Mouse (Mus musculus) testis, adult 2 months (tissue): Measurements from ENCODE around the gene Cdc42ep5.
"Not testable (repeated sequence)": the region's sequence is repeated elsewhere in the genome, so short reads cannot be mapped to it uniquely, and the experiment has no call there.

Experiments used
- CTCF ChIP-seq: fragments of 200-500 bp; IDR thresholded peaks from 2 replicates; pipeline ENCODE4 v1.5.1; 2012; ENCODE audit warnings: low read depth, mild to moderate bottlenecking, inconsistent platforms, low read length, moderate library complexity; ENCODE audit not compliant: control insufficient read depth, insufficient read depth, insufficient replicate concordance
- POLR2A ChIP-seq: fragments of 200-500 bp; IDR thresholded peaks from 2 replicates; pipeline ENCODE4 v1.6.1; 2012; ENCODE audit warnings: low read depth, mild to moderate bottlenecking, inconsistent platforms, low read length, moderate library complexity; ENCODE audit not compliant: control insufficient read depth

- TF ChIP-seq CTCF, POLR2A: not testable (repeated sequence)
Observed at GRCm38 (mm10) chr7:4213436-4213835, 48.8 kb upstream of the Cdc42ep5 start.
